Mouse (Mus musculus): ENCODE measurements around the gene Fnbp4. TPM values are rescaled to one million over a fixed set of nuclear protein-coding genes. Genes with fewer than 3 reads are reported as not detected.
A peak's percentile ranks its signal among the peaks of the same experiment; 100 is the strongest.
"Not testable (repeated sequence)": the region's sequence is repeated elsewhere in the genome, so short reads cannot be mapped to it uniquely, and the experiment has no call there.

Gene Fnbp4
- total RNA-seq, 4 experiments from 2014 or later: 57.8 to 83.0 (median 62.5) TPM

GRCm38 (mm10) chr2:90782458-90782857 lies 37.3 kb downstream of the Fnbp4 start, which contains the start of gene Agbl2:
Agbl2 (plus strand) TSS chr2:90782727.
- no peak for DNase-seq (ENCODE audit: low spot score in 2 of 2)

GRCm38 (mm10) chr2:90782901-90783486 lies 37.8 kb downstream of the Fnbp4 start:
- no peak for DNase-seq (ENCODE audit: low spot score in 2 of 2)

GRCm38 (mm10) chr2:90788126-90788525 lies 43.0 kb downstream of the Fnbp4 start:
- DNase-seq (ENCODE audit: low spot score in 2 of 2): no peak

GRCm38 (mm10) chr2:90808241-90809126 lies 63.3 kb downstream of the Fnbp4 start:
- DNase-seq (ENCODE audit: low spot score in 2 of 2): no peak

GRCm38 (mm10) chr2:90810751-90811150 lies 65.6 kb downstream of the Fnbp4 start:
- DNase-seq (ENCODE audit: low spot score in 2 of 2): no peak

- DNase-seq (ENCODE audit: low spot score in 2 of 2): no peak
Observed at GRCm38 (mm10) chr2:90815266-90815665, 70.1 kb downstream of the Fnbp4 start.

GRCm38 (mm10) chr2:90816144-90816543 lies 71.0 kb downstream of the Fnbp4 start:
- no peak for DNase-seq (ENCODE audit: low spot score in 2 of 2)

GRCm38 (mm10) chr2:90818710-90819109 lies 73.5 kb downstream of the Fnbp4 start:
- no peak for DNase-seq (ENCODE audit: low spot score in 2 of 2)

GRCm38 (mm10) chr2:90820894-90821293 lies 75.7 kb downstream of the Fnbp4 start:
- DNase-seq (ENCODE audit: low spot score in 2 of 2): no peak

GRCm38 (mm10) chr2:90822978-90823377 lies 77.8 kb downstream of the Fnbp4 start:
- DNase-seq (ENCODE audit: low spot score in 2 of 2): no peak

GRCm38 (mm10) chr2:90823781-90824180 lies 78.6 kb downstream of the Fnbp4 start:
- DNase-seq (ENCODE audit: low spot score in 2 of 2): peak; percentile 66 to 70

GRCm38 (mm10) chr2:90824528-90824927 lies 79.4 kb downstream of the Fnbp4 start:
- not testable (repeated sequence) for DNase-seq (ENCODE audit: low spot score in 2 of 2)

- DNase-seq (ENCODE audit: low spot score in 2 of 2): no peak
Observed at GRCm38 (mm10) chr2:90825515-90826172, 80.5 kb downstream of the Fnbp4 start.

- no peak for DNase-seq (ENCODE audit: low spot score in 2 of 2)
Observed at GRCm38 (mm10) chr2:90828739-90829138, 83.6 kb downstream of the Fnbp4 start.

Other genes starting within 250 kb of the Fnbp4 start
- gene Ptprj, start 164.7 kb upstream of the Fnbp4 start, total RNA-seq (2022): 100 to 1,000 TPM; 108 to 115 (median 111) TPM
- gene Nup160, start 68.2 kb upstream of the Fnbp4 start, total RNA-seq (2022): 10 to 100 TPM; 17.8 to 27.1 (median 22.5) TPM
- gene Agbl2, start 37.4 kb downstream of the Fnbp4 start, total RNA-seq (2022): 1 to 10 TPM; 1.1 to 2.0 (median 1.5) TPM
- gene Mtch2, start 101.8 kb downstream of the Fnbp4 start, total RNA-seq (2022): 100 to 1,000 TPM; 115 to 131 (median 120) TPM
- 100 to 1,000 TPM; 162 to 176 (median 166) TPM for gene C1qtnf4, start 140.5 kb downstream of the Fnbp4 start, total RNA-seq (2022)
- gene Kbtbd4, start 159.4 kb downstream of the Fnbp4 start, total RNA-seq (2022): 10 to 100 TPM; 32.5 to 45.7 (median 34.0) TPM
- gene Ndufs3, start 159.5 kb downstream of the Fnbp4 start, total RNA-seq (2022): 100 to 1,000 TPM; 234 to 266 (median 248) TPM
- 100 to 1,000 TPM; 119 to 137 (median 132) TPM for gene Celf1, start 195.0 kb downstream of the Fnbp4 start, total RNA-seq (2022)

Data from layer of hippocampus, adult 8-10 months (tissue).